Mouse (Mus musculus) E14TG2a.4 (cell line): Measurements from ENCODE around the gene Chd1.

Experiments used
- CTCF ChIP-seq: conservative IDR thresholded peaks from 2 replicates; pipeline ENCODE4 v1.5.1; 2014; ENCODE audit warnings: low read length
- POU5F1 ChIP-seq: IDR thresholded peaks from 2 replicates; pipeline ENCODE4 v1.6.1; 2014; ENCODE audit warnings: low read length, borderline replicate concordance

DNA sequence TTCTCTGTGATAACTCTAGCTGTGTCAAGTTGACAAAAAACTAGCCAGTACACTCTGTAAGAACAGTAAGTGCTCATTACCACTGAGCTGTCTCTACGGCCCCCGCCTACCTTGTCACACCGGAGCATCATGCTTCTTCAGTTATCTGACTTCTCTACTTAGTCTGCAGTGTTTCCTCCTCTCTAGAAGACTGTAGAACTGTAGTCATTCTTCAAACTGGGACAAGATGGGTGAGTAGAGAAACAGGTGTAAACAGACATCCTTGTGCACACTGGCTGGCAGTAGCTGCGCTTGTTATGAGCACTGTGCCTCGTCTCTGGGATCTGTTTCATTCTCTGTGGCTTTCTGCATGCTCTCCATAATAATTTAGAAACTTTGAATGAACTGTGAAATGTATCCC is 18.4 kb upstream of the Chd1 start:
- TF ChIP-seq CTCF (no peak), POU5F1 (no peak)
